Mouse (Mus musculus): ENCODE data around the gene Tmem164. TPM values are rescaled to one million over a fixed set of nuclear protein-coding genes. Genes with fewer than 3 reads are reported as not detected.

The Tmem164 gene
- total and polyA plus RNA-seq, 2 experiments from 2014 or later = 17.9 to 47.3 TPM

GRCm38 (mm10) chrX:142718759-142719158 is 37.6 kb downstream of the Tmem164 start:
- no peaks in the 10 kb centered on the region for H3K36me3 ChIP-seq (ENCODE audit: insufficient read depth, low read length)
- ATAC-seq = no peak
- no peak for DNase-seq (ENCODE audit: low spot score)
- TF ChIP-seq CTCF (IDR thresholded peaks at IDR 0.05; ENCODE audit: low read depth) = no peak
- H3K4me2 ChIP-seq (ENCODE audit: low read depth, low read length) = no peak overlapping the region
- no peaks in the 10 kb centered on the region for H3K4me1 ChIP-seq (ENCODE audit: insufficient read depth, low read length)
- H3K27ac ChIP-seq = no peak overlapping the region
- H3K4me3 ChIP-seq (ENCODE audit: low read length) = no peak overlapping the region
- no peaks in the 10 kb centered on the region for H3K9me3 ChIP-seq (ENCODE audit: low read length)
- H3K27me3 ChIP-seq (ENCODE audit: insufficient read depth, low read length) = no peaks in the 10 kb centered on the region; the same call in 1 of the 2 replicates
- H3K9ac ChIP-seq (replicated peaks; ENCODE audit: low read length) = no peak overlapping the region
- WGBS = 77% methylated on average over 4 of the region's 4 CpGs

GRCm38 (mm10) chrX:142721897-142722296 is 40.7 kb downstream of the Tmem164 start:
- H3K36me3 ChIP-seq (ENCODE audit: insufficient read depth, low read length) = no peaks in the 10 kb centered on the region
- H3K27me3 ChIP-seq (ENCODE audit: insufficient read depth, low read length) = no peaks in the 10 kb centered on the region; the same call in 1 of the 2 replicates
- DNase-seq (ENCODE audit: low spot score) (no peak), ATAC-seq (no peak)
- no peaks in the 10 kb centered on the region for H3K4me1 ChIP-seq (ENCODE audit: insufficient read depth, low read length)
- WGBS = 91% methylated on average over 3 of the region's 3 CpGs
- H3K4me3 ChIP-seq (ENCODE audit: low read length) = no peak overlapping the region
- no peaks in the 10 kb centered on the region for H3K9me3 ChIP-seq (ENCODE audit: low read length)
- H3K27ac ChIP-seq = no peak overlapping the region
- no peak overlapping the region for H3K4me2 ChIP-seq (ENCODE audit: low read depth, low read length)
- TF ChIP-seq CTCF (IDR thresholded peaks at IDR 0.05; ENCODE audit: low read depth) = no peak
- no peak overlapping the region for H3K9ac ChIP-seq (replicated peaks; ENCODE audit: low read length)

DNA sequence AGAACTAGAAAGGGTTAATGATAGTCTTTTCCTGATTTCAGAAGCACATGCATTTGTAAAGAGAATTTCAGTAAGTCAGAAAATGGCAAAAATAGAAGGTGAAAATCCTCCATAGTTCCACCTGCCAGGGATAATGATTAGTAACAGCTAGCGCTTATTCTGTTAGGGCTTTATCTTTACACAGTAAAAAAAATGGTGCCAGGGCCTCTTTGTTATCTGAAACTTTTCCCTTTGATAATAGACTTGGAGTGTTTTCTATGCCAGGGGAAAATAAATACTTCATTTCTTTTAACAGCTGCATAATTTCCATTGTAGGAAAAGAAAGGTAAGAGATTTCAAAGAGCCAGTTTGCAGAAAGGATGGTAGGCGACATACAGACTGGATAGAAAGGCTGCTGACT is 43.0 kb downstream of the Tmem164 start:
- no peak overlapping the region for H3K27ac ChIP-seq
- DNase-seq (ENCODE audit: low spot score) = no peak
- H3K9me3 ChIP-seq (ENCODE audit: low read length) = no peaks in the 10 kb centered on the region
- H3K4me2 ChIP-seq (ENCODE audit: low read depth, low read length) = no peak overlapping the region
- H3K4me1 ChIP-seq (ENCODE audit: insufficient read depth, low read length) = no peaks in the 10 kb centered on the region
- TF ChIP-seq CTCF (IDR thresholded peaks at IDR 0.05; ENCODE audit: low read depth) = no peak
- no peak for ATAC-seq
- WGBS = 77% methylated on average over 2 of the region's 2 CpGs
- H3K9ac ChIP-seq (replicated peaks; ENCODE audit: low read length) = no peak overlapping the region
- no peaks in the 10 kb centered on the region for H3K27me3 ChIP-seq (ENCODE audit: insufficient read depth, low read length)
- no peaks in the 10 kb centered on the region for H3K36me3 ChIP-seq (ENCODE audit: insufficient read depth, low read length)
- H3K4me3 ChIP-seq (ENCODE audit: low read length) = no peak overlapping the region

DNA sequence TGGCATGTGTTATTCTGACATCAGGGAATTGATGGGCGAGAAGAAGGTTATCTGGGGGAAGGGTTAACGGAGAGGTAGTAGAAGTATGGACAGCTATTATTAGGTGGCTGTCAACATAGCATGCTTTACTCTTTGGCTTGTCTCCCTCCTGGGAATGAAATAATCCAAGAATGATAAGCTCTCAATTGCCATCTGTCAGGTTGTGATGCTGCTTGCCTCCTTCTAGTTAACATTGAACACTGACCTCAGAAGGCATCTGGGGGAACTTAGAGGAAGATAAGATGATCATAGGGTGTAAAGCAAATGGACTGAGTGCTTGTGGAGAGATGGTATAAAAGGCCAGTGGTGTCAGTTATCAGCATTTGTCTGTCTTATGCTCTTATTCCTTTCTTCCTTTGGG is 44.4 kb downstream of the Tmem164 start:
- no peak overlapping the region for H3K27ac ChIP-seq
- no peaks in the 10 kb centered on the region for H3K4me1 ChIP-seq (ENCODE audit: insufficient read depth, low read length)
- TF ChIP-seq CTCF (IDR thresholded peaks at IDR 0.05; ENCODE audit: low read depth) = no peak
- no peak for ATAC-seq
- H3K27me3 ChIP-seq (ENCODE audit: insufficient read depth, low read length) = no peaks in the 10 kb centered on the region
- H3K36me3 ChIP-seq (ENCODE audit: insufficient read depth, low read length) = no peaks in the 10 kb centered on the region
- no peak overlapping the region for H3K4me3 ChIP-seq (ENCODE audit: low read length)
- no peak for DNase-seq (ENCODE audit: low spot score)
- no peak overlapping the region for H3K9ac ChIP-seq (replicated peaks; ENCODE audit: low read length)
- 65% methylated on average over 2 of the region's 2 CpGs for WGBS
- no peak overlapping the region for H3K4me2 ChIP-seq (ENCODE audit: low read depth, low read length)
- no peaks in the 10 kb centered on the region for H3K9me3 ChIP-seq (ENCODE audit: low read length)

DNA sequence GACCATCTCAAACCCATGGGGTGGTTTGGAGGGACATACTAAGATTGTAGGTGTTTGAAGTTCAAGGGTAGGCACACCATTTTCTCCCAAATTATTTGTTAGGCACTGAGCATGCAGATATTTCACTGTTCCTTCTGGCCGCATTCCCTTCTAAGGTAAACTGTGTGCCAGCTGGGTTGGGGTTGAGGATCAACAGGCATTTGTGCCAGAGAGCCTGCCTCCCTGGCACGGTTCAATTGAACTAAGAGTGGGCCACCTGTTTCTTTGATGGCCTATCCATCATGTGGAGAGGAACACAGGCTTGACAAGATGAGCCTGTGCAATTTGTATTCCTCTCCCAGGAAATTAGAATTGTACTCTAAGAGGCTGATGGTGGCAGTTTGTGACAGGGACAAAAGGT is 45.1 kb downstream of the Tmem164 start:
- H3K9me3 ChIP-seq (ENCODE audit: low read length) = no peaks in the 10 kb centered on the region
- H3K27me3 ChIP-seq (ENCODE audit: insufficient read depth, low read length) = no peaks in the 10 kb centered on the region
- no peaks in the 10 kb centered on the region for H3K36me3 ChIP-seq (ENCODE audit: insufficient read depth, low read length)
- 53% methylated on average over 2 of the region's 2 CpGs for WGBS
- no peak overlapping the region for H3K4me2 ChIP-seq (ENCODE audit: low read depth, low read length)
- DNase-seq (ENCODE audit: low spot score) (peak; percentile 14), ATAC-seq (no peak)
- H3K4me3 ChIP-seq (ENCODE audit: low read length) = no peak overlapping the region
- no peaks in the 10 kb centered on the region for H3K4me1 ChIP-seq (ENCODE audit: insufficient read depth, low read length)
- no peak for TF ChIP-seq CTCF (IDR thresholded peaks at IDR 0.05; ENCODE audit: low read depth)
- no peak overlapping the region for H3K27ac ChIP-seq
- no peak overlapping the region for H3K9ac ChIP-seq (replicated peaks; ENCODE audit: low read length)

GRCm38 (mm10) chrX:142727847-142728246 is 46.6 kb downstream of the Tmem164 start:
- Histone ChIP-seq H3K36me3 (ENCODE audit: insufficient read depth, low read length) (no peaks in the 10 kb centered on the region), H3K4me2 (ENCODE audit: low read depth, low read length) (no peak overlapping the region), H3K27me3 (ENCODE audit: insufficient read depth, low read length) (no peaks in the 10 kb centered on the region), H3K4me1 (ENCODE audit: insufficient read depth, low read length) (no peaks in the 10 kb centered on the region), H3K4me3 (ENCODE audit: low read length) (no peak overlapping the region), H3K27ac (no peak overlapping the region), H3K9ac (replicated peaks; ENCODE audit: low read length) (no peak overlapping the region), H3K9me3 (ENCODE audit: low read length) (no peaks in the 10 kb centered on the region)
- DNase-seq (ENCODE audit: low spot score) (no peak), ATAC-seq (no peak)
- no peak for TF ChIP-seq CTCF (IDR thresholded peaks at IDR 0.05; ENCODE audit: low read depth)
- 63% methylated on average over 6 of the region's 6 CpGs for WGBS

- ATAC-seq = no peak
- no peaks in the 10 kb centered on the region for H3K9me3 ChIP-seq (ENCODE audit: low read length)
- no peak overlapping the region for H3K4me2 ChIP-seq (ENCODE audit: low read depth, low read length)
- no peak overlapping the region for H3K27ac ChIP-seq
- no peak overlapping the region for H3K4me3 ChIP-seq (ENCODE audit: low read length)
- H3K4me1 ChIP-seq (ENCODE audit: insufficient read depth, low read length) = no peaks in the 10 kb centered on the region
- no peak overlapping the region for H3K9ac ChIP-seq (replicated peaks; ENCODE audit: low read length)
- DNase-seq (ENCODE audit: low spot score) = no peak
- WGBS = 55% methylated on average over 1 of the region's 1 CpGs
- no peaks in the 10 kb centered on the region for H3K27me3 ChIP-seq (ENCODE audit: insufficient read depth, low read length)
- TF ChIP-seq CTCF (IDR thresholded peaks at IDR 0.05; ENCODE audit: low read depth) = no peak
- no peaks in the 10 kb centered on the region for H3K36me3 ChIP-seq (ENCODE audit: insufficient read depth, low read length)
These were observed 47.8 kb downstream of the Tmem164 start for GRCm38 (mm10) chrX:142729040-142729439.
